Mouse (Mus musculus) forebrain, embryonic 14.5 days (tissue): ENCODE data around the gene Kmt2c. TPM values are rescaled to one million over a fixed set of nuclear protein-coding genes. Genes with fewer than 3 reads are reported as not detected.

Source experiments
- ATAC-seq: fragments of 200-750 bp; cut with Nextera tagmentation; 2 replicates; pipeline ENCODE4 v1.8.0; 2017; ENCODE audit warnings: mild to moderate bottlenecking, moderate library complexity
- DNase-seq: peaks from one replicate; pipeline ENCODE4 v3.0.0-alpha.2; 2015; ENCODE audit warnings: low spot score
- H3K27ac ChIP-seq: fragments of 300-500 bp; sonication (generic); 2 replicates; pipeline ENCODE4 v1.5.1; 2014; ENCODE audit warnings: low read depth, mild to moderate bottlenecking, control low read depth, low read length, moderate library complexity
- H3K27me3 ChIP-seq: fragments of 300-500 bp; sonication (generic); replicated peaks from 2 replicates; pipeline ENCODE4 v1.6.1; 2014; ENCODE audit warnings: low read length, control low read depth, mixed read lengths; ENCODE audit not compliant: control insufficient read depth, insufficient read depth
- H3K36me3 ChIP-seq: fragments of 300-500 bp; sonication (generic); 2 replicates; pipeline ENCODE4 v1.6.1; 2014; ENCODE audit warnings: low read length, control low read depth; ENCODE audit not compliant: control insufficient read depth, insufficient read depth
- H3K4me1 ChIP-seq: fragments of 300-500 bp; sonication (generic); 2 replicates; pipeline ENCODE4 v1.6.1; 2014; ENCODE audit warnings: antibody characterized with exemption, low read length, control low read depth; ENCODE audit not compliant: control insufficient read depth, insufficient read depth
- H3K4me2 ChIP-seq: fragments of 300-500 bp; sonication (generic); 2 replicates; pipeline ENCODE4 v1.6.1; 2014; ENCODE audit warnings: mild to moderate bottlenecking, control low read depth, low read length
- H3K4me3 ChIP-seq: fragments of 300-500 bp; sonication (generic); 2 replicates; pipeline ENCODE4 v1.5.1; 2014; ENCODE audit warnings: low read depth, low read length, control low read depth
- H3K9ac ChIP-seq: fragments of 300-500 bp; sonication (generic); 2 replicates; pipeline ENCODE4 v1.6.1; 2014; ENCODE audit warnings: mild to moderate bottlenecking, low read length, control low read depth, moderate library complexity
- H3K9me3 ChIP-seq: fragments of 300-500 bp; sonication (generic); replicated peaks from 2 replicates; pipeline ENCODE4 v1.6.1; 2016; ENCODE audit warnings: low read length, control low read depth, mixed read lengths; ENCODE audit not compliant: control insufficient read depth
- WGBS: fragments of 180-500 bp; shearing (Covaris S2); extraction: QIAGEN DNeasy Blood & Tissue Kit; methylation state at CpG from one replicate; pipeline ENCODE4 v1.1.7; 2014; 5-methylcytosine and 5-hydroxymethylcytosine counted together
- polyA plus RNA-seq: library from polyadenylated mRNA; unstranded; fragments of >200 nt; fragmentation: Nextera tagmentation; extraction: Ambion mirVana; gene quantifications from 2 replicates; pipeline ENCODE4 v1.2.1, GENCODE M21; 2014

Kmt2c gene
- polyA plus RNA-seq, 1 experiment from 2014 or later: 22.6 TPM

DNA sequence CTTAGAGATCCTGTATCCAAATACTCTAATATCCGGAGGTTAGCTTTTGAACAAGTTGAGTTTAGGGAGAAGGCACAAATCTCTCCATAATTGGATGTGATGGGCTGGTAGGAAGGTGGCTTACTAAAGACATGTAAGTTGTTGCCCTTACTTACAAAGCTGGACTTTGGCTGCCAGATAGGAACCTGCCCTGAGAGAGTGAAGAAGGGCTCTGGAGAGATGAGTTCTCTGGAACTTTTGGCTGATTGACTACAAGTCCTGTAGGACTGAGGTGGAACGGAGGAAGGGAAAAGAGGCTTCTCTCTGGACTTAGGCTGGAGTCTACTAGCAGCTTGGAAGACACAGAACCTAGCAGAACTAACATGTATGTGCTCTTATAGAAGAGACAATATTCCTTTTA lies 37.0 kb upstream of the Kmt2c start:
- no peaks in the 10 kb centered on the region for H3K36me3 ChIP-seq
- WGBS: 85% methylated on average over 2 of the region's 2 CpGs
- no peak overlapping the region for H3K9ac ChIP-seq
- H3K4me2 ChIP-seq: no peak overlapping the region
- no peaks in the 10 kb centered on the region for H3K27me3 ChIP-seq
- no peaks in the 10 kb centered on the region for H3K9me3 ChIP-seq
- DNase-seq (no peak), ATAC-seq (no peak)
- no peak overlapping the region for H3K27ac ChIP-seq
- no peaks in the 10 kb centered on the region for H3K4me1 ChIP-seq
- no peak overlapping the region for H3K4me3 ChIP-seq

DNA sequence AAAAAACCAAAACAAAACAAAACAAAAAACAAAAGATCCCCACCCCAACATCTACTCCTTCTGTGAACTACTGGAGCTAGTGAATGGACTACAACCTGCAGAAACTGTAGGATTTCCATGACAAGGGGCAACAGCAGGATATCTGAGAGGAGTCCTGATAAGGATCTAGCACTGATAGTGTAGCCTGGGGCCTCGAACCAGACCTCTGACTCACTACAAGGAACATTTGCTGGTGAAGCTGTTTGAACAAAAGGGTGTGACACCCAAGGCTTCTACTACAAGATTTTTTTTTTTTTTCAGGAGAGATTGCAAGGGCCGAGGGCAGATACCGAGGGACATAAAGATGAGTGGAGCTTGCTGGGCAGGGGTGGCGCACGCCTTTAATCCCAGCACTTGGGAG lies 34.7 kb upstream of the Kmt2c start:
- Histone ChIP-seq H3K4me2 (no peak overlapping the region), H3K4me3 (no peak overlapping the region), H3K9ac (no peak overlapping the region), H3K36me3 (no peaks in the 10 kb centered on the region), H3K27ac (no peak overlapping the region), H3K4me1 (no peaks in the 10 kb centered on the region), H3K27me3 (no peaks in the 10 kb centered on the region), H3K9me3 (no peaks in the 10 kb centered on the region)
- DNase-seq (no peak), ATAC-seq (no peak)
- WGBS: 87% methylated on average over 5 of the region's 5 CpGs

DNA sequence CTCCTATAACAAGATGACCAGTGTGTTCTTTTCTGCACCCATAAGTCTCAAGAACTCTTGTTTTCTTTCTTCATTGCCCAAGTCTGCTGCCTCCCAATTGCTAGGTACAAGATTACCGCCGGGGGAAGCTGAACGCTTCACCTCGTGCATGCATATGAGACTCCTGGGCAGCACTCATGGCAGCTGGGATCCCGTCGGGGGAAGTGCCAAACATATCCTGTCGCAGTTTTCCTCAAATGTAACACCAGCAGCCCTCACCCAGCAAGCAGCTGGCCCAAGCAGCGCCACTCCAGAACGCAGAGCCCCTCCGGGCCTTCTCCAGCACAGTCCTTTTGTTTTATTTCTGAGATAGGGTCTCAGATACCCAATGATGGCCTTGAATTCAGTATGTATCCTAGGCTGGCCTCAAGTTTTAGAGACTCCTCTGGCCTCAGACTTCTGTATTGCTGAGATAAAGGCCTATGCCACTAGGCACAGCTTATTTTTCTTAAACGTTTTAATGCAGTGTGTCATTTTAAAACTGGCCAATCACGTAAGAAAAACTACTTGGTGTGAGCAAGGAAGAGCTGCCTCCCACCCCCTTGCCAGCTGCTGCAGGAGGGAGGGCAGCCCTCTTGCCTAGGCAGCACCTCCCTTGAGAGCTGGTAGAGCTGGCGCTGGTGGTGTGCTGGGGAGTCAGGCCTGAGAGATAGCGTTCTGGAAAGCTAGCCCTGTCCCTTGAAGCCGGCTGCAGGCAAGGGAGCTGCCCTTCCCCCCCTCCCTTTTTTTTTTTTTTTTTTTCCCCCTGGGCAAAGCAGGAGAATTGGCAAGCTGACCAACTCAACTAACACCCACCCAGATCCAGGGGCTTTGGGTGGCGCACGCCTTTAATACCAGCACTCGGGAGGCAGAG lies 33.9 kb upstream of the Kmt2c start:
- ATAC-seq (no peak), DNase-seq (no peak)
- H3K4me1 ChIP-seq: no peaks in the 10 kb centered on the region
- no peaks in the 10 kb centered on the region for H3K27me3 ChIP-seq
- H3K36me3 ChIP-seq: no peaks in the 10 kb centered on the region
- H3K4me2 ChIP-seq: no peak overlapping the region
- H3K4me3 ChIP-seq: no peak overlapping the region
- 56% methylated on average over 18 of the region's 18 CpGs for WGBS
- H3K9ac ChIP-seq: no peak overlapping the region
- no peaks in the 10 kb centered on the region for H3K9me3 ChIP-seq
- no peak overlapping the region for H3K27ac ChIP-seq

DNA sequence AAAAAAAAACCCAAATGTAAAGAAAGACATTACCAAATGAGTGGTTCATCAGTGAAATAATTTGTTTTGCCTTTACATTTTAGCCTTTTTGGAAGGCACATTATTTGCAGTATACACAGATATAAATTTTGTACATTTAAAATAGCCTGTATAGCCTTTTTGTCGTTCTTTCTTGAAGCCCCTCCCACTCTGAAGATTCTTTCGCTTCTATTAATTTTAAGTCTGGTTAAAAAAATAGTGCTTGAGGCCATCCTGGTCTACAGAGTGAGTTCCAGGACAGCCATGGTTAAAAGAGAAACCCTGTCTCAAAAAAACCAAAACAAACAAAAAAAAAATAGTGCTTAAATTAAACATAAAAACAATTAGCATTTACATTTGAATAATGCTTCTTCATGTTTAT lies 32.0 kb upstream of the Kmt2c start:
- Histone ChIP-seq H3K4me3 (peak overlapping the region; percentile 78), H3K27me3 (no peaks in the 10 kb centered on the region), H3K4me2 (peak overlapping the region; percentile 54), H3K27ac (0 out of 2 replicates have a peak overlapping the region, but pooled peaks have one; percentile 96), H3K4me1 (0 out of 2 replicates have a peak, but pooled peaks cover 2% of the 10 kb centered on the region), H3K36me3 (no peaks in the 10 kb centered on the region), H3K9ac (peak overlapping the region; percentile 84), H3K9me3 (no peaks in the 10 kb centered on the region)
- no peak for DNase-seq
- WGBS: 13% methylated on average over 2 of the region's 2 CpGs
- no peak for ATAC-seq

DNA sequence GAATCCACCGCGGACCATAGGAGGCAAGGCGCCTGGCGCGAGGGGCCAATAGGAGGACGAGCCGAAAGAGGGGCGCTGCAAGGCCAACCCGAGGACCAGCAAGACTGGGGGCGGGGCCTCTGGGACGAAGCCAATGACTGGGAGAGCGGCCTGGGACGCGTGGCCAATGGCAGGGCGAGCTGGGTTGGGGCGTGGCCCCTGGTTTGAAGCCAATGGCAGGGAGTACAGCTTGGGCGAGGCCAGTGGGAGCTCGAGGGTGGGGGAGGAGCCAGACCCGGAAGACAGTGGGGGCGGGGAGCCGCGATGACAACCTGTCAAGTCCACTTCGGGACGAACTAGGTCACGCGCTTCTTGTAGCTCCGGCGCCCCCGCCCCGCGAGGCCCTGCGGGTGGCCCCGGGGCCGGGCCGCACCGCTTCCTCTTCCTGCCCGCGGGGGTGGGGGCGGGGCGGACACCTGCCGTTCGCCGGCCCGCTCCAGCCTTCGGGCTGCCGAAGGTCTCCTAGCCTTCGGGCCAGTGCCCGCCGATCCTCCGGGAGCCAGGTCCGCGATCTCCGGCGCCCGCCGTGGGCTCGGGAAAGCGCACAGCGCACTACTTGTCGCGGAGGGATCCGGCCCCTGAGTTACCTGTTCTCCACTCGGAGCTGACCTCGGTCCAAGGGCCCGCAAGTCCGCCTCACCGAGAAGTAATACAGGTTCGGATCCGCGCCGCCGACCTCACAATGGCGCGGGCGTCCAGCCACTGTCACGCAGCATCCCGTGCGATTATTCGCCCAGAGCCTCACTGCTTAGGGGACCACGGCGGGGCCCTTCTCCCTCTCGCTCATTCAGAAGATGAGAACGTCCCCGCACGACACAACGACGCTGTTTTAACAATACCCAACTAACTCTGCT lies 31.2 kb upstream of the Kmt2c start:
- WGBS: 1% methylated on average over 82 of the region's 87 CpGs

DNA sequence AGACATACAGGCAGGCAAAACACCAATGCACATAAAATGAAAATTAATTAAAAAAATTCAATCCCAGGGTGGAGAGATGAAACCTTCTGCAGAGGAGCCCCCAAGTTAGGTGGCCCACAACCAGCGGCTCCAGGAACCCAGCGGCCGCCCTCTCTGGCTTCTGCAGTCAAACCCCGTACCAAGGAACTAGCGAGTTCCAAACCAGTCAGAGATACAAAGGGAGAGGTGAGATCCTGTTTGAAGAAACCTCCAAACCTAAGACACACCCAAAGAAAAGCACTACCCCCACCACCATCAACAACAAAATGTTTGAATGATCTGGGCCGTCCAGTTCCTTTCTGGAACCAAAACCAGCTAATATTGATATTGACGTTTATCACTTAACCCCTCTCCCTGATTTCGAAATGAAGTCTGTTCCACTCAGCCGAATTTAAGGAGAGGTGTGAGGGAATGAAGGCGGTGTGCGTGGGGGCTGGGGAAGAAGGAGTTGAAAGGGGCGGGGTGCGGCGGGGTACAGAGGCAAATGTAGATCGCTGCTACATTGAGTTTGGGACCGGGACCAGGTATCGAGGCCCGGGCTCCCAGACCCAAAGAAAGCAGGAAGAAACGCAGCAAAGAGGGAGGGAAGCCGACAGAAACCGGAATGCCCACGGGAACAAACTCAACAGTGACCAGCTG lies 30.4 kb upstream of the Kmt2c start:
- Histone ChIP-seq H3K4me1 (0 out of 2 replicates have a peak, but pooled peaks cover 2% of the 10 kb centered on the region), H3K27me3 (no peaks in the 10 kb centered on the region), H3K4me3 (peak overlapping the region; percentile 78), H3K36me3 (no peaks in the 10 kb centered on the region), H3K4me2 (peak overlapping the region; percentile 64), H3K9me3 (no peaks in the 10 kb centered on the region), H3K9ac (peak overlapping the region; percentile 63), H3K27ac (no peak overlapping the region)
- DNase-seq (no peak), ATAC-seq (peak; percentile 60; the same call in 1 of the 2 replicates)
- 9% methylated on average over 22 of the region's 22 CpGs for whole genome bisulfite sequencing

More for the DNA sequence above, 31.2 kb upstream of the Kmt2c start:
- Histone ChIP-seq H3K4me1 (0 out of 2 replicates have a peak, but pooled peaks cover 2% of the 10 kb centered on the region), H3K4me2 (peak overlapping the region; percentile 64), H3K27me3 (no peaks in the 10 kb centered on the region), H3K27ac (peak overlapping the region; percentile 96), H3K4me3 (peak overlapping the region; percentile 78), H3K9ac (peak overlapping the region; percentile 84), H3K9me3 (no peaks in the 10 kb centered on the region), H3K36me3 (no peaks in the 10 kb centered on the region)
- peak; percentile 100 for DNase-seq
- ATAC-seq: peak; percentile 99

DNA sequence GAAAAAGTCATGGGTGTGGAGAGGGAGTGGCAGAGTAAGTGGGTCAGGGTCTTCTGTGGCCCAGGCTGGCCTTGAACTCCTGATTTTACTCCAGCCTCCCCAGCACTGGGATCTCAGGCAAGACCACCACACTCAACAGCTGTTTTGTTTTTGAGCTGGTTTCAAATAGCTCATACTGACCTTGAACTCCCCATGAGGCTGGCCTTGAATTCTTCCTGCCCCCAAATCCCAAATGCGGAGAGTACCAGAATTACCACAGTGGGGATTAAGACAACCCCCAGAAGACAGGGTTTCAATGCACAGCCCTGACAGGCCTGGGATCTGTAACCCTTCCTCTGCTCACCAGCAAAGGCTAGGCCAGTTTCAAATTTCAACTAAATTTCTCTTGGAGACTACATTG lies 29.4 kb upstream of the Kmt2c start:
- no peaks in the 10 kb centered on the region for H3K27me3 ChIP-seq
- 65% methylated on average over 1 of the region's 1 CpGs for WGBS
- ATAC-seq (no peak), DNase-seq (no peak)
- H3K27ac ChIP-seq: no peak overlapping the region
- H3K9ac ChIP-seq: no peak overlapping the region
- no peak overlapping the region for H3K4me2 ChIP-seq
- no peaks in the 10 kb centered on the region for H3K9me3 ChIP-seq
- no peak overlapping the region for H3K4me3 ChIP-seq
- H3K36me3 ChIP-seq: no peaks in the 10 kb centered on the region
- 0 out of 2 replicates have a peak, but pooled peaks cover 2% of the 10 kb centered on the region for H3K4me1 ChIP-seq

DNA sequence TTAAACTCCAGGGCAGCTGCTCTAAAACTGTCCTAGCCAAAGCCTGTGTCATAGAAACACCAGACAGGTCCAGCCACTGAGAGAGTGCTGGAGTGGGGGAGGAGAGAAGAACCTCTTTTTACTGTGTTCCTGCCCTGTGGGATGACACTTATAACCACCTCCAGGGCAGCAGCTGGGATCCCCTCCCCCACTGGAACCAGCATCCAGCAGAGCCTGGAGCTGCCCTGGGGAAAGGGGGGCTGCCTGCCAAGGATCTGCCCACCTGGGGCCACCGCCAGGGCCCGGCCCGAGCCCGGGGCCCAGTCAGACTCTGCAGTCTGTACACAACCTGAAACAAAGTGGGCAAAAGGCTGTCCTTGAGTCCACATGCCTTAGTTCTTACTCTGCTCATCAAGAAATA lies 28.3 kb upstream of the Kmt2c start:
- DNase-seq (no peak), ATAC-seq (no peak)
- Histone ChIP-seq H3K36me3 (no peaks in the 10 kb centered on the region), H3K9me3 (no peaks in the 10 kb centered on the region), H3K27ac (no peak overlapping the region), H3K4me1 (0 out of 2 replicates have a peak, but pooled peaks cover 2% of the 10 kb centered on the region), H3K4me3 (no peak overlapping the region), H3K4me2 (no peak overlapping the region), H3K9ac (no peak overlapping the region), H3K27me3 (no peaks in the 10 kb centered on the region)
- 42% methylated on average over 4 of the region's 4 CpGs for WGBS
